Mouse (Mus musculus): ENCODE measurements around the gene Hist1h1e. TPM values are rescaled to one million over a fixed set of nuclear protein-coding genes. Genes with fewer than 3 reads are reported as not detected.
A peak's percentile ranks its signal among the peaks of the same experiment; 100 is the strongest.
"Not testable (repeated sequence)": the region's sequence is repeated elsewhere in the genome, so short reads cannot be mapped to it uniquely, and the experiment has no call there.

Gene Hist1h1e
- 11.0 and 12.2 TPM in 2 replicates for polyA plus RNA-seq (2015; fragmentation: Nextera tagmentation; extraction: Ambion mirVana)

DNA sequence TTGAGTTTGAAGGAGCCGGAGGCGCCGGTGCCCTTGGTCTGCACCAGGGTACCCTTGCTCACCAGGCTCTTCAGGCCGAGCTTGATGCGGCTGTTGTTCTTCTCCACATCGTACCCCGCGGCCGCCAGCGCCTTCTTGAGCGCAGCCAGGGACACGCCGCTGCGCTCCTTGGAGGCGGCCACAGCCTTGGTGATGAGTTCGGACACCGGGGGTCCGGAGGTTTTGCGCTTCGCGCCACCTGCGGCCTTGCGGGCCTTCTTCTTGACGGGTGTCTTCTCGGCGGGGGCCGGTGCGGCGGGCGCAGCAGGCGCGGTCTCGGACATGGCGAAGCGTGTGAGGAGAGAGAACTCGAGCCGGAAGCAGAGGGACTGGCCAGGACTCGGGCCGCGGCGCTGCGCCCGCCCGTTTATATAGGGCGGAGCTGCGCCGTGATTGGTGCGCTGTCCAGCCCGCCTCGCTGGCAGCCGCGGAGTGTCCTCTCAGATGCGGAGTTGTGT lies at the start of gene Hist1h1e:
TSS of gene Hist1h1e (minus strand) at position 384 of the 497 bp plus-strand sequence.
- ATAC-seq (ENCODE audit: extremely low read depth, insufficient number of reproducible peaks, low FRiP score, low TSS enrichment): peak; percentile 80
- Histone ChIP-seq H3K4me3 (peak within 1 kb of the TSS; percentile 74), H3K9ac (peak within 1 kb of the TSS; percentile 98), H3K27ac (replicated peaks) (peak within 1 kb of the TSS; percentile 95), H3K4me1 (peaks cover 14% of the 10 kb centered on the region), H3K4me2 (peak within 1 kb of the TSS; percentile 98)
- not testable (repeated sequence) for H3K9me3 ChIP-seq; H3K27me3 ChIP-seq (replicated peaks); H3K36me3 ChIP-seq
- under 1% methylated on average over 53 of the region's 53 CpGs for WGBS

DNA sequence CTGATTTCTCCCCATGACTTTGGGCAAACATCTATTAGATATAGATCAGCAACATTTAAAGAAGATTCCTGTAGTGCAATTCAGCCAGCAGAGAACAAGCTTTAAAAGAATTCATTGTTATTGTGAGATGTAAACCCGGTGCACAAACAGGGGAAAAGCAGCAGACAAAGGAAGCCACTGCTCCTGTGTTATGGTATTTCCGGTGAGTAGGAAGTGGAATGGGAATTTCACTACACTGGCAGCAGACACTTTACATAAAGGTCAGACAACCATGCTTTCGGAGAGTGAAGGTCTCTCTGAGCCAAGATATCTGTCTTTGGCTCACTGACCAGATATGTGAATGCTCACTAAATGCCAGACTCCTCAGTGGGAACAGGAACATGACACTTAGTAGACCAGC lies 40.2 kb upstream of the Hist1h1e start:
- no peak overlapping the region for H3K9ac ChIP-seq
- H3K27me3 ChIP-seq (replicated peaks): no peaks in the 10 kb centered on the region
- 0 out of 2 replicates have a peak, but pooled peaks cover 5% of the 10 kb centered on the region for H3K4me1 ChIP-seq
- H3K9me3 ChIP-seq: no peaks in the 10 kb centered on the region
- WGBS: 53% methylated on average over 3 of the region's 3 CpGs
- no peaks in the 10 kb centered on the region for H3K36me3 ChIP-seq
- H3K4me2 ChIP-seq: no peak overlapping the region
- no peak overlapping the region for H3K27ac ChIP-seq (replicated peaks)
- no peak overlapping the region for H3K4me3 ChIP-seq
- ATAC-seq (ENCODE audit: extremely low read depth, insufficient number of reproducible peaks, low FRiP score, low TSS enrichment): no peak

DNA sequence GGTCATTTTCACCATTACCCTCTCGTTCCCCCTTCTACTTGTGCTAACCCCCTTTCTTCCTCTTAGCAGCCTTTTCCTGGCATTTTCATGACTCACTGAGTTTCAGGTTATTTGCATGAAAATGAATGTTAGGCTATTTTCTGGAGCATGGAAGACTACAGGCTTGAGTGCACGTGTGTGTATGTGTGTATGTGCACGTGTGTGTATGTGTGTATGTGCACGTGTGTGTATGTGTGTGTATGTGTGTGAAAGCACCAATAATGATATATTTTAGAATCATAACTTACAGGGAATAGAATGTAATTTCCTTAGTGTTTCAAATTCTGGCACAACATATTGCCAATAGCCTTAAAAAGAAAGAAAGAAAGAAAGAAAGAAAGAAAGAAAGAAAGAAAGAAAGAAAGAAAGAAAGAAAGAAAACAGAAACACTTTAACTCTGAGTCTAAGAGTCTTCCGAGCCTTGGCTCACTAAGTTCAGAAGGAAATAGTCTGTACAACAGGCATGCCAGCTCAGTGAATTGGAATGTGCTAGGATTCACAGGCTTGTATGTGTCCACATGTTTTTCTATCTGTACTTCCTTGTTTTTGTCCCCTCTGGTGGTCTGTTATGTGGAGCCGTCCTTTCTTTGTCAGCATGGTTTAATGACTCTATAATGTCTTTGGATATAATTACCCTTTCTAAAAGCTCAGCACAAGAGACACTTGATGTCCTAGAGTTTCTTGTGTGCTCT lies 37.4 kb upstream of the Hist1h1e start:
- Histone ChIP-seq H3K27ac (replicated peaks) (no peak overlapping the region), H3K36me3 (no peaks in the 10 kb centered on the region), H3K4me2 (no peak overlapping the region), H3K4me1 (0 out of 2 replicates have a peak, but pooled peaks cover 5% of the 10 kb centered on the region), H3K9me3 (no peaks in the 10 kb centered on the region), H3K27me3 (replicated peaks) (no peaks in the 10 kb centered on the region), H3K4me3 (no peak overlapping the region), H3K9ac (no peak overlapping the region)
- no peak for ATAC-seq (ENCODE audit: extremely low read depth, insufficient number of reproducible peaks, low FRiP score, low TSS enrichment)
- 59% methylated on average over 6 of the region's 6 CpGs for WGBS

DNA sequence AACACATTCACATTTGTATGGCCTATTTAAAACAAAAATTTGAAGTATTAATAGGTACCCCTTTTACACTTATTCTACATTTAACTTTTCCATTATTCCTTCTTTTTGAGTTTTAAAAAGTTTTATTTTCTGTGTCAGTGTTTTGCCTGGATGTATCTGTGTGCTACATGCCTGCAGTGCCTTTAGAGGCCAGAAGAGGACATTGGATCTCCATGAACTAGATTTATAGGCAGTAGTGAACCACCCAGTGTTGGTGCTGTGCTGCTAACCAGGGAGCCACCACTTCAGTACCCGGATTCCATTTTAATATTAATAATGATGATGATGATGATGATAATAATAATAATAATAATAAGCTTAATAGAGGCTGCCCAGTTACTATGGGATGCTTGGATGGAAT lies 8.3 kb upstream of the Hist1h1e start:
- ATAC-seq (ENCODE audit: extremely low read depth, insufficient number of reproducible peaks, low FRiP score, low TSS enrichment): no peak
- WGBS: 24% methylated on average over 1 of the region's 1 CpGs

DNA sequence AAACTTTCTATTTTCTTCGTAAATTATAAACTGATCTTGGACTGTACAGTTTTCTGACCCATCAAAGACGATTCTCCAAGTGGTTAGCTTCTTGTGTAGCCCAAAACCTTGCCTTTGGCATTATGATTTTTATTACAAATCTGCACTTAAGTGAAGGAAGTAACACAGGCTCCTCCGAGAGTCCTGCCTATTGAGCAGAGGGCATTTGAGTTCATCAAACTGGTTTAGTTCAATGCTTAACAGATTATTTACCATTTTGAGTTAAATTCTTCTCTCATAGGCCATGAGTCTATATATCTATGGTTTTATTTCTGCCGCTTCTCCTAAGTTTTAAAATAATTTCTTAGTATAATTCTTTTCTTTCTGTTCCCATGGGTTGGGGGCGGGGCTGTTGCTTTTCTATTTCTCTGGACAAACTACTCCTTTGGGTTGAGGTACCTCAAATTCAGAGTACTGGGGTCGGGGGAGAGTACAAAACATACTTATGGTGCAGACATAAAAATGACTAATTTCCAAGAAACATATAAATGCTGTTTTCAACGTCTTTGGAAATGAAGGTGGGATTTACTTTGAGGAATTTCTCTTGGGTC lies 598 bp upstream of the Hist1h1e start:
- no peak for ATAC-seq (ENCODE audit: extremely low read depth, insufficient number of reproducible peaks, low FRiP score, low TSS enrichment)
- Histone ChIP-seq H3K4me3 (peak overlapping the region; percentile 74), H3K36me3 (no peaks in the 10 kb centered on the region), H3K9me3 (no peaks in the 10 kb centered on the region), H3K4me2 (peak overlapping the region; percentile 98), H3K27me3 (replicated peaks) (0 out of 2 replicates have a peak, but pooled peaks cover 3% of the 10 kb centered on the region), H3K27ac (replicated peaks) (peak overlapping the region; percentile 95), H3K4me1 (peaks cover 14% of the 10 kb centered on the region), H3K9ac (peak overlapping the region; percentile 98)
- WGBS: 28% methylated on average over 7 of the region's 7 CpGs

More for the DNA sequence above, 8.3 kb upstream of the Hist1h1e start:
- Histone ChIP-seq H3K27ac (replicated peaks) (no peak overlapping the region), H3K4me2 (no peak overlapping the region), H3K27me3 (replicated peaks) (no peaks in the 10 kb centered on the region), H3K9ac (no peak overlapping the region), H3K36me3 (no peaks in the 10 kb centered on the region), H3K4me3 (no peak overlapping the region), H3K9me3 (no peaks in the 10 kb centered on the region), H3K4me1 (no peaks in the 10 kb centered on the region)

DNA sequence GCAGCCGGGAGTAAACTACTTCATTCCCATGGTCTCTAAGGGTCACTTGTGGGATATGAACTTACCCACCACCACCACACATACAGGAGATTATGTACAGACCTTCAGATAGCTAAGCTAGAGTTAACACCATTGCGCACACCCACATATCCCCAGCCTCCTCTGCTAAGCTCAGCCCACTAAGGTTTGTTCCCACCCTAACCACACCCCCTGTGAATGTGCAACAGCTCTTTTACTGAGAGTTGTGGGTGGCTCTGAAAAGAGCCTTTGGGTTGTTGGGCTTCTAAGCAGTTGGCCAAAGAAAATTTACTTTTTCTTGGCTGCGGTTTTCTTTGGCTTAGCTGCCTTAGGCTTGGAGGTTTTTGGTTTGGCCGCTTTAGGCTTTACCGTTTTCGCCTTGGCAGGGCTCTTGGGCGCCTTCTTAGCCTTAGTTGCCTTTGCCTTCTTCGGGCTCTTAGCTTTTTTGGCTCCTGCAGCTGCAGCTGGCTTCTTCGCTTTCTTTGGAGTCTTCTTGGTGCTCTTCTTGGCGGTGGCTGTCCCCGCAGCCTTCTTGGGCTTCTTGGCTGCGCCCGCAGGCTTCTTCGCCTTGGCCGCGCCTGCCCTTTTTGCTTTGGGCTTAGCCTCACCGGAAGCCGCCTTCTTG lies 705 bp downstream of the Hist1h1e start:
- WGBS: under 1% methylated on average over 18 of the region's 18 CpGs
- H3K4me3 ChIP-seq: peak overlapping the region; percentile 74
- ATAC-seq (ENCODE audit: extremely low read depth, insufficient number of reproducible peaks, low FRiP score, low TSS enrichment): peak; percentile 74; the same call in 1 of the 2 replicates

DNA sequence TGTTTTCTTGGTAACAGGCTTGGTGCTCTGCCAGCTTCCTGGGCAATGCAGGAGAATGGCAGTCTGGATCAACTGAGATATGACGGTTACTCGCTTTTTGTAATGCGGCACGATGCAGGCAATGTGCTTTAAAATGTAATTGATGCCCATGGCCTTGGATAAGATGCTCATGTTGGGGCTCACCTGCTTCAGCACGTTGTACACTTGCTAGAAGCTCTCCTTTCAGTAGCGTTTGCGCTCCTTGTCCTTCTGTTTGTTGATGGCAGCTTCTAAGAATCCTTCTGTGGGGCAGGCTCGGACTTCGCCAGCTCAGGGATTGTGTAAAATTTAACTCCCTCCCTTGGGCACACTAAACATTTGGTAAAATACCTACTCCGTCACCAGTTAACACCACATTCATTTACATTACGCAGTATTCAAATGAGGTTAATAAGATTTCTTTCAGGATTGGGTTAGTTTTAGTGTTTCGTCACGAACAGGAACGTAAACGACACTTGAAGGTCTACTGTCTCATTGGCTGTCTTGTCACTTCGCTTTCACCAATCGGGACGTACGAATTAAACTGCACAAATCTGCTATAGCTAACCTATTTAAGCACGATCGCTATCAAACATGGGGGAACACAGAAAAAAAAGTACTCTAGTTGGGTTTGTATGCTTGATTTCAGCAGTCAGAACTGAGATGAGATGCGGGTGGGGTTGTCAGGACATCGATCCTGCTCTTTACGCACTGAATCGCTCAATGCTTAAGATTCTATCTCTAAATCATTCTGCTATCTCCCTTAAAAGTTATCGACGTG lies 1.4 kb downstream of the Hist1h1e start, which contains the start of gene Hist1h2be:
TSS of gene Hist1h2be (minus strand) at position 392 of the 799 bp plus-strand sequence.
- Histone ChIP-seq H3K4me2 (peak within 1 kb of the TSS; percentile 98), H3K36me3 (no peaks in the 10 kb centered on the region), H3K9ac (peak within 1 kb of the TSS; percentile 98), H3K4me1 (peaks cover 14% of the 10 kb centered on the region), H3K27ac (replicated peaks) (peak within 1 kb of the TSS; percentile 95), H3K4me3 (peak within 1 kb of the TSS; percentile 74), H3K9me3 (no peaks in the 10 kb centered on the region), H3K27me3 (replicated peaks) (0 out of 2 replicates have a peak, but pooled peaks cover 3% of the 10 kb centered on the region)
- peak; percentile 58; the same call in 1 of the 2 replicates for ATAC-seq (ENCODE audit: extremely low read depth, insufficient number of reproducible peaks, low FRiP score, low TSS enrichment)
- under 1% methylated on average over 27 of the region's 27 CpGs for WGBS

More for the DNA sequence above, 705 bp downstream of the Hist1h1e start:
- no peaks in the 10 kb centered on the region for H3K9me3 ChIP-seq
- peak overlapping the region; percentile 98 for H3K4me2 ChIP-seq
- H3K36me3 ChIP-seq: no peaks in the 10 kb centered on the region
- H3K9ac ChIP-seq: peak overlapping the region; percentile 98
- peaks cover 14% of the 10 kb centered on the region for H3K4me1 ChIP-seq
- peak overlapping the region; percentile 95 for H3K27ac ChIP-seq (replicated peaks)
- 0 out of 2 replicates have a peak, but pooled peaks cover 3% of the 10 kb centered on the region for H3K27me3 ChIP-seq (replicated peaks)

DNA sequence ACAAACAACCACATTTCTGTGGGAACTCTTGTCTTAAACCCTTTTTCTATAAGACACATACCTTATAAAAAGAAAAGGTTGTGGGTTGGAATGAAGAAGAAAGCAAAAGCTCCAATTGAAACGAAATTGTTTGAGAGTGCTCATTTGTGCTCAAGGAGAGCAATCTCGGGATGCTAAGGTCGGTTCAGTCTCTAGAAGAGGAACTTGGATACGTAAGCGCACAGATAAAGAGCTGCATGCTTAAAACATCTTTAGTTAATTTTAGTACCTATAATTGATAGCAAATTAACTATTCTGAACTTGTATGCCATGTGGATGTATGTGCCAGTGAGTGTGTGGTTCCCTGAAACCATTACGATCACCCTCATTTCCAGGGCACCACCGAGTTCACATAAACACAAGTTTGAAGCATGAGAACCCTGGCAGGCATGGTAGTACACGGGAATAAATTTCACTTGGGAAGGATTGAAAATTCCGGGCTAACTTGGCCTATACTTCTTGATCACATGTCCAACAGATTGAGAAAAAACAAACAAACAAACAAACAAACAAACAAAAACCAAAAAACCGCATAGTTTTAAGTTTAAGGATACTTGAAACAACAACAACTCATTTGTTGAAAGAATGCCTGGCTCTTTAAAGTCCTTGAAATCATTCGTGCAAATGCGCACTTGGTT lies 2.2 kb downstream of the Hist1h1e start:
- ATAC-seq (ENCODE audit: extremely low read depth, insufficient number of reproducible peaks, low FRiP score, low TSS enrichment): no peak
- 50% methylated on average over 12 of the region's 12 CpGs for WGBS
- peak overlapping the region; percentile 95 for H3K27ac ChIP-seq (replicated peaks)

DNA sequence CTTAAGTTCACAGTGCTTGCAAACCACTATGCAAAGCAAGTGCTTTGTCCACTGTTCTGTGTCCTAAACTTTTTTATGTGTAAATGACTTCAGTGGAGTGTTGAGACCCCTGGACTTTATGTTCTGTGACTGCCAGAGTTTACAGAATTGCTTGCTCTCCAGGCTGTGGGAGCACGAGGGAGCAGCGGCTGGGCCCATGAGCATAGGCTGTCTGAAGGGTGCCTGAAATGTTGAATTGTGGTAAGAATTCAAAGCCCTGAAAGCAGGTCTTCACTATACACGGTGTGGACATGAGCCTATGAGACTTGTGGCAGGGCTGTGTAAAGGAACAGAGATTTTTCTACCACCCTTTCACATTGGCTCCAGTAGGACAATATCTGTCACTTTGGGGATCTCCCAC lies 10.7 kb downstream of the Hist1h1e start:
- no peaks in the 10 kb centered on the region for H3K27me3 ChIP-seq (replicated peaks)
- no peak overlapping the region for H3K4me3 ChIP-seq
- ATAC-seq (ENCODE audit: extremely low read depth, insufficient number of reproducible peaks, low FRiP score, low TSS enrichment): no peak
- H3K4me1 ChIP-seq: no peaks in the 10 kb centered on the region
- no peaks in the 10 kb centered on the region for H3K9me3 ChIP-seq
- no peaks in the 10 kb centered on the region for H3K36me3 ChIP-seq
- no peak overlapping the region for H3K4me2 ChIP-seq
- H3K9ac ChIP-seq: no peak overlapping the region
- no peak overlapping the region for H3K27ac ChIP-seq (replicated peaks)
- WGBS: 85% methylated on average over 3 of the region's 3 CpGs

More for the DNA sequence above, 2.2 kb downstream of the Hist1h1e start:
- no peaks in the 10 kb centered on the region for H3K9me3 ChIP-seq
- no peaks in the 10 kb centered on the region for H3K36me3 ChIP-seq
- H3K27me3 ChIP-seq (replicated peaks): no peaks in the 10 kb centered on the region
- peak overlapping the region; percentile 81 for H3K9ac ChIP-seq
- H3K4me3 ChIP-seq: peak overlapping the region; percentile 74
- H3K4me2 ChIP-seq: peak overlapping the region; percentile 98
- H3K4me1 ChIP-seq: peaks cover 14% of the 10 kb centered on the region

DNA sequence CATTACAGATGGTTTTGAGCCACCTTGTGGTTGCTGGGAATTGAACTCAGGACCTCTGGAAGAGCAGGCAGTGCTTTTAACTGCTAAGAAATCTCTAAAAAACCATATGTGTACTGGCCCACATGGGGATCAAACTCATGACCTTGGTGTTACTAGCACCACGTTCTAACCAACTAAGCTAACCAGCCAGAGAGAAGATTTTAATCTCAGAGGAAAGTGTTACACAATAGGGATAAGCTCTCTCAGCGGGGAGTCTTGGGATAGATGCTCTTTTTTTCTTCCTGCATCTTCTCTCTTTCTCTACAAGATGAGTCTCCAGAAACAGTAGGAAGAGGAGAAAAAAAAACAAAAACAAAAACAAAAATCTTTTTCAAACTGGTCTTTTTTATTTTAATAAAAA lies 12.0 kb downstream of the Hist1h1e start:
- 58% methylated on average over 2 of the region's 2 CpGs for WGBS
- Histone ChIP-seq H3K4me3 (no peak overlapping the region), H3K27ac (replicated peaks) (no peak overlapping the region), H3K4me2 (no peak overlapping the region), H3K36me3 (no peaks in the 10 kb centered on the region), H3K27me3 (replicated peaks) (no peaks in the 10 kb centered on the region), H3K9ac (no peak overlapping the region), H3K4me1 (no peaks in the 10 kb centered on the region), H3K9me3 (no peaks in the 10 kb centered on the region)
- no peak for ATAC-seq (ENCODE audit: extremely low read depth, insufficient number of reproducible peaks, low FRiP score, low TSS enrichment)

Measured in heart, embryonic 13.5 days (tissue).